Mouse (Mus musculus): ENCODE measurements around the gene Polg. TPM values are rescaled to one million over a fixed set of nuclear protein-coding genes. Genes with fewer than 3 reads are reported as not detected.

Polg gene
- total and polyA plus RNA-seq, 2 experiments from 2014 or later, result 19.4 to 52.9 TPM

DNA sequence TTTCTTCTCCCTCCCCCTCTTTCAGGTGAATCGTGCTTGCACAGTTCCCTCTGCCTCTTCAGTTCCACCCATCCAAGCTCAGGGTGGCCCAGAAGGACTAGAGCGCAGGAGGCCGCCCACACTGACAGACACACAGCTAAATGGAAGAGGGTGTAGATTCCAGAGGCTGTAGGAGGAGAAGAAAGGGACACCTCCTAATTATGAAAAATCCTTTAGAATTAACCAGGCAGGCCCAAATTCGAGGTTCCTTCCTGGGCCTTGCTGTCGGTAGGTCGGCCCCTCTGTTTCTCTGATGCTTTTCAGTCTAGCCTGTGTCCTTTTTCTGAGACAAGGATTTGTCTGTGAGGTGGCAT lies 36.9 kb upstream of the Polg start:
- H3K9ac ChIP-seq, result peak overlapping the region; percentile 100
- WGBS, result 9% methylated on average over 6 of the region's 6 CpGs
- peak overlapping the region; percentile 92 for H3K4me3 ChIP-seq (ENCODE audit: low read depth, low read length)
- ATAC-seq (no peak), DNase-seq (no peak)
- H3K4me1 ChIP-seq (ENCODE audit: insufficient read depth), result 0 out of 2 replicates have a peak, but pooled peaks cover 6% of the 10 kb centered on the region
- H3K27ac ChIP-seq (ENCODE audit: low read depth, low read length), result peak overlapping the region; percentile 98
- no peak for TF ChIP-seq CTCF (IDR thresholded peaks at IDR 0.05; ENCODE audit: low read depth)
- H3K9me3 ChIP-seq (ENCODE audit: low read length), result no peaks in the 10 kb centered on the region
- H3K4me2 ChIP-seq (ENCODE audit: low read depth), result peak overlapping the region; percentile 95
- H3K36me3 ChIP-seq (ENCODE audit: insufficient read depth), result peaks cover 9% of the 10 kb centered on the region; the same call in 1 of the 2 replicates
- H3K27me3 ChIP-seq (ENCODE audit: insufficient read depth, low read length), result no peaks in the 10 kb centered on the region

GRCm38 (mm10) chr7:79502152-79503102 lies 36.3 kb upstream of the Polg start:
- ATAC-seq, result no peak
- H3K9ac ChIP-seq, result peak overlapping the region; percentile 100
- no peak for TF ChIP-seq CTCF (IDR thresholded peaks at IDR 0.05; ENCODE audit: low read depth)
- peaks cover 2% of the 10 kb centered on the region; the same call in 1 of the 2 replicates for H3K36me3 ChIP-seq (ENCODE audit: insufficient read depth)
- peak overlapping the region; percentile 98 for H3K27ac ChIP-seq (ENCODE audit: low read depth, low read length)
- H3K4me2 ChIP-seq (ENCODE audit: low read depth), result peak overlapping the region; percentile 95
- peak overlapping the region; percentile 92 for H3K4me3 ChIP-seq (ENCODE audit: low read depth, low read length)
- no peaks in the 10 kb centered on the region for H3K27me3 ChIP-seq (ENCODE audit: insufficient read depth, low read length)
- DNase-seq, result peak; percentile 56
- H3K4me1 ChIP-seq (ENCODE audit: insufficient read depth), result 0 out of 2 replicates have a peak, but pooled peaks cover 10% of the 10 kb centered on the region
- 10% methylated on average over 10 of the region's 10 CpGs for WGBS
- no peaks in the 10 kb centered on the region for H3K9me3 ChIP-seq (ENCODE audit: low read length)

DNA sequence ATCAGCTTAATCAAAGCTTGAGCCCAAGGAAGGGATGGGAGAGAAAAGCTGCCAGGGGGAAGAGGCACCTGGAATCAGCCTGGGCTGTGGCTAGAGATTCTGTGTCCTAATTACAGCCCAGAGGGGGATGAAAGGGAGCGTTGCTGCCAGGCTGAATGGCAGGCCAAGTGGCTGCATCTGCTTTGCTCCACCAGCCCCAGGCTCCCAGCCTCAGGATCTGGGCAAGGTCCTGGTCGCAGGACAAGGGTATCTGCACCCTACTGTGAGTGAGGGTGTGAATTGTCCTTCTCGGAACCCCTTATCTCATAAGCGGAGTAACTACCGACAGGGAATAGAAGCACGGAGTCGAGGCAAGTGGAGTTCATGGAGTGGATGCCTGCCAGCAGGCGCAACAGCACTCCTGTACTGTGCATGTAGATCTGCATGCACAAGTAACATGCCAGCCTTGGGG lies 35.4 kb upstream of the Polg start:
- H3K4me3 ChIP-seq (ENCODE audit: low read depth, low read length), result peak overlapping the region; percentile 92
- peak overlapping the region; percentile 95 for H3K4me2 ChIP-seq (ENCODE audit: low read depth)
- peaks cover 16% of the 10 kb centered on the region; the same call in 1 of the 2 replicates for H3K4me1 ChIP-seq (ENCODE audit: insufficient read depth)
- no peaks in the 10 kb centered on the region for H3K36me3 ChIP-seq (ENCODE audit: insufficient read depth)
- ATAC-seq (peak; percentile 6; the same call in 1 of the 2 replicates), DNase-seq (peak; percentile 85)
- peak; percentile 38 for TF ChIP-seq CTCF (IDR thresholded peaks at IDR 0.05; ENCODE audit: low read depth)
- 5% methylated on average over 8 of the region's 8 CpGs for WGBS
- no peaks in the 10 kb centered on the region for H3K9me3 ChIP-seq (ENCODE audit: low read length)
- peak overlapping the region; percentile 100 for H3K9ac ChIP-seq
- H3K27ac ChIP-seq (ENCODE audit: low read depth, low read length), result peak overlapping the region; percentile 98
- no peaks in the 10 kb centered on the region for H3K27me3 ChIP-seq (ENCODE audit: insufficient read depth, low read length)

GRCm38 (mm10) chr7:79500681-79501306 lies 34.6 kb upstream of the Polg start:
- DNase-seq (peak; percentile 81), ATAC-seq (peak; percentile 7; the same call in 1 of the 2 replicates)
- Histone ChIP-seq H3K36me3 (ENCODE audit: insufficient read depth) (no peaks in the 10 kb centered on the region), H3K27ac (ENCODE audit: low read depth, low read length) (peak overlapping the region; percentile 98), H3K4me2 (ENCODE audit: low read depth) (peak overlapping the region; percentile 95), H3K9me3 (ENCODE audit: low read length) (no peaks in the 10 kb centered on the region), H3K4me1 (ENCODE audit: insufficient read depth) (peaks cover 18% of the 10 kb centered on the region; the same call in 1 of the 2 replicates), H3K9ac (peak overlapping the region; percentile 100), H3K27me3 (ENCODE audit: insufficient read depth, low read length) (no peaks in the 10 kb centered on the region), H3K4me3 (ENCODE audit: low read depth, low read length) (peak overlapping the region; percentile 92)
- WGBS, result 0% methylated on average over 3 of the region's 3 CpGs
- TF ChIP-seq CTCF (IDR thresholded peaks at IDR 0.05; ENCODE audit: low read depth), result no peak

GRCm38 (mm10) chr7:79499596-79500570 lies 33.7 kb upstream of the Polg start:
- Histone ChIP-seq H3K4me1 (ENCODE audit: insufficient read depth) (peaks cover 18% of the 10 kb centered on the region; the same call in 1 of the 2 replicates), H3K9me3 (ENCODE audit: low read length) (no peaks in the 10 kb centered on the region), H3K27ac (ENCODE audit: low read depth, low read length) (peak overlapping the region; percentile 98), H3K4me3 (ENCODE audit: low read depth, low read length) (peak overlapping the region; percentile 92), H3K4me2 (ENCODE audit: low read depth) (peak overlapping the region; percentile 95), H3K36me3 (ENCODE audit: insufficient read depth) (no peaks in the 10 kb centered on the region), H3K9ac (peak overlapping the region; percentile 100), H3K27me3 (ENCODE audit: insufficient read depth, low read length) (no peaks in the 10 kb centered on the region)
- DNase-seq (peak; percentile 89), ATAC-seq (peak; percentile 68)
- 2% methylated on average over 60 of the region's 72 CpGs for WGBS
- no peak for TF ChIP-seq CTCF (IDR thresholded peaks at IDR 0.05; ENCODE audit: low read depth)
